Comparison of ENCODE assay signal across 8 mouse cellular contexts in genomic region chr2:14055566-14056331, GRCm38 (mm10). TPM values are rescaled to one million over a fixed set of nuclear protein-coding genes. Genes with fewer than 3 reads are reported as not detected.
DNase-seq lines count a peak whose midpoint lies in the region; ATAC-seq and TF ChIP-seq lines count a peak whose summit lies in the region.

TSS of gene Hacd1 (minus strand) at chr2:14056135.

- peak within 1 kb of the TSS; percentile 89 for H3K4me3 ChIP-seq in G1E (ENCODE audit: low read depth, low read length)
- peak within 1 kb of the TSS; percentile 60 for H3K4me3 ChIP-seq in cerebellum, adult 2 months (replicated peaks; ENCODE audit: insufficient read depth, low read depth, low read length)
- H3K4me3 ChIP-seq in lung, postnatal 0 days (ENCODE audit: low read depth, low read length): peak within 1 kb of the TSS; percentile 83

- H3K9ac ChIP-seq in lung, postnatal 0 days (replicated peaks; ENCODE audit: low read depth): peak within 1 kb of the TSS; percentile 48

- peak within 1 kb of the TSS; percentile 95 for H3K27ac ChIP-seq in cerebellum, adult 2 months (ENCODE audit: insufficient read depth, low read length)
- H3K27ac ChIP-seq in lung, postnatal 0 days (ENCODE audit: low read length): peak within 1 kb of the TSS; percentile 80

- TF ChIP-seq POLR2A in cerebellum, adult 2 months (IDR thresholded peaks at IDR 0.05; ENCODE audit: borderline replicate concordance, insufficient read depth, low read length): peak; percentile 68; the same call in 1 of the 2 replicates

- peaks cover 6% of the 10 kb centered on the region for H3K36me3 ChIP-seq in G1E (replicated peaks)
- H3K36me3 ChIP-seq in lung, postnatal 0 days (ENCODE audit: insufficient read depth, low read length): no peaks in the 10 kb centered on the region

- TF ChIP-seq CTCF in G1E (IDR thresholded peaks at IDR 0.05; ENCODE audit: low read depth, low read length): no peak
- TF ChIP-seq CTCF in cerebellum, adult 2 months (IDR thresholded peaks at IDR 0.05; ENCODE audit: borderline replicate concordance, insufficient read depth, low read depth, low read length): no peak
- no peak for TF ChIP-seq CTCF in lung, postnatal 0 days (IDR thresholded peaks at IDR 0.05)

- WGBS in cerebellum, adult 2 months: under 1% methylated on average over 100 of the region's 101 CpGs
- under 1% methylated on average over 58 of the region's 101 CpGs for WGBS in lung, postnatal 0 days

- H3K4me1 ChIP-seq in G1E (ENCODE audit: insufficient read depth, low read depth, low read length): peaks cover 19% of the 10 kb centered on the region
- H3K4me1 ChIP-seq in cerebellum, adult 2 months (ENCODE audit: control insufficient read depth, insufficient read depth, low read length): no peaks in the 10 kb centered on the region
- H3K4me1 ChIP-seq in lung, postnatal 0 days (ENCODE audit: insufficient read depth, low read depth, low read length): no peaks in the 10 kb centered on the region

- no peaks in the 10 kb centered on the region for H3K9me3 ChIP-seq in G1E (replicated peaks)
- H3K9me3 ChIP-seq in lung, postnatal 0 days (ENCODE audit: low read length): no peaks in the 10 kb centered on the region

- no peaks in the 10 kb centered on the region for H3K27me3 ChIP-seq in G1E (ENCODE audit: insufficient read depth, low read length)
- H3K27me3 ChIP-seq in cerebellum, adult 2 months (ENCODE audit: control insufficient read depth, insufficient read depth, low read length): no peaks in the 10 kb centered on the region
- H3K27me3 ChIP-seq in lung, postnatal 0 days (replicated peaks; ENCODE audit: insufficient read depth, low read length): no peaks in the 10 kb centered on the region

- peak within 1 kb of the TSS; percentile 75 for H3K4me2 ChIP-seq in lung, postnatal 0 days (replicated peaks; ENCODE audit: low read depth, low read length)

- peak; percentile 68 for DNase-seq in G1E (ENCODE audit: low spot score)
- DNase-seq in cerebellum, adult 2 months: peak; percentile 84 to 86
- peak; percentile 82 for DNase-seq in forelimb bud, embryonic 11.5 days (ENCODE audit: low read depth, low spot score)
- peak; percentile 88 for DNase-seq in heart, postnatal 4 days
- DNase-seq in layer of hippocampus, postnatal 10 days (ENCODE audit: low spot score in 2 of 2): peak; percentile 92 to 95
- peak; percentile 81 for DNase-seq in lung, postnatal 0 days (ENCODE audit: low spot score)
- DNase-seq in ovary, postnatal 14 days (ENCODE audit: low spot score): peak; percentile 56
- peak; percentile 83 to 91 for DNase-seq in thymus, postnatal 10 days (ENCODE audit: low spot score in 2 of 2)

- TF ChIP-seq EP300 in lung, postnatal 0 days (IDR thresholded peaks at IDR 0.05): no peak

- ATAC-seq in G1E (ENCODE audit: extremely low read depth, insufficient number of reproducible peaks, low FRiP score, poor library complexity, severe bottlenecking): peak; percentile 62; the same call in 1 of the 2 replicates
- ATAC-seq in lung, postnatal 0 days: peak; percentile 89

RNA-seq across cellular contexts. Expression of gene Hacd1, which starts in this region (rescaled TPM):
- total RNA-seq in G1E (2014; fragmentation: Nextera tagmentation) (10.2 and 16.4 TPM in 2 replicates), G1E (2017) (50.4 and 64.0 TPM in 2 replicates)
- polyA plus RNA-seq in G1E (2012): 36.4 and 38.9 TPM in 2 replicates
- polyA plus RNA-seq in cerebellum, adult 2 months (2012; rRNA removed): 32.3 and 34.7 TPM in 2 replicates
- 100 to 1,000 TPM; 208 to 229 TPM for total RNA-seq in heart, postnatal 4 days (2021)
- 10 to 100 TPM; 33.2 to 36.2 TPM for total RNA-seq in layer of hippocampus, postnatal 10 days (2021)
- 105 and 106 TPM in 2 replicates for polyA plus RNA-seq in lung, postnatal 0 days (2015; fragmentation: Nextera tagmentation; extraction: Ambion mirVana)

Comparison
In these comparisons a context has a peak if more than half of its experiments do, and no peak if none do; other contexts are left out.
1. Peak in every context shown above with its lines: DNase-seq, ATAC-seq, H3K4me3 ChIP-seq and H3K27ac ChIP-seq.